Mouse (Mus musculus): Measurements from ENCODE around the gene Gm20388. TPM values are rescaled to one million over a fixed set of nuclear protein-coding genes. Genes with fewer than 3 reads are reported as not detected.

Gm20388 gene
- polyA plus RNA-seq, 1 experiment from 2014 or later, result 1.7 TPM

GRCm38 (mm10) chr8:123823111-123823510 is 3912.5 kb downstream of the Gm20388 start:
- Histone ChIP-seq H3K9me3 (peaks cover 8% of the 10 kb centered on the region; the same call in 1 of the 2 replicates), H3K27me3 (ENCODE audit: insufficient read depth, poor library complexity, severe bottlenecking) (no peaks in the 10 kb centered on the region), H3K27ac (no peak overlapping the region), H3K36me3 (peaks cover 98% of the 10 kb centered on the region), H3K4me1 (replicated peaks) (no peaks in the 10 kb centered on the region), H3K4me3 (no peak overlapping the region)
- no peak for DNase-seq (ENCODE audit: low spot score)
- WGBS, result 97% methylated on average over 10 of the region's 10 CpGs

GRCm38 (mm10) chr8:123823532-123824123 is 3913.0 kb downstream of the Gm20388 start:
- Histone ChIP-seq H3K9me3 (peaks cover 8% of the 10 kb centered on the region; the same call in 1 of the 2 replicates), H3K4me1 (replicated peaks) (no peaks in the 10 kb centered on the region), H3K27me3 (ENCODE audit: insufficient read depth, poor library complexity, severe bottlenecking) (no peaks in the 10 kb centered on the region), H3K27ac (no peak overlapping the region), H3K4me3 (no peak overlapping the region), H3K36me3 (peaks cover 98% of the 10 kb centered on the region)
- WGBS, result 95% methylated on average over 18 of the region's 18 CpGs
- DNase-seq (ENCODE audit: low spot score), result no peak

DNA sequence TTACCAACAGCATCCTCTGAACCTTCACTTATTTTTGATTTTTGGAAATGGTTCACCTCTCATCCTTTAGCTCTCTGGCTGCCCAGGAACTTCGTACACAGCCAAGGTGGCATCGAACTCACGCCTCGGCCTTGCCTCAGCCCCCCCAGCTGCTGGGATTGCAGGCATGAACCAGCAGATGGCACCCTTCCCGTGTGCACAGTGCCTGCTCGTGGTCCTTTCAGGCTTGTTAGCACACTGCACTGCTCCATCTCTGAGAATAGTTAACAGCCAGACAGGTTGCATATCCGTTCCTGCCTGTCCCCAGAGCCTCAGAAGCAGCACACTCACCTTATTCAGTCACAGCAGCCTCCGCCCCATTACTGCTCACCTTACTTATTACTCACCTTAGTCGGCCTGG is 3915.4 kb downstream of the Gm20388 start:
- H3K36me3 ChIP-seq, result peaks cover 98% of the 10 kb centered on the region
- WGBS, result 72% methylated on average over 9 of the region's 9 CpGs
- DNase-seq (ENCODE audit: low spot score), result peak; percentile 32

DNA sequence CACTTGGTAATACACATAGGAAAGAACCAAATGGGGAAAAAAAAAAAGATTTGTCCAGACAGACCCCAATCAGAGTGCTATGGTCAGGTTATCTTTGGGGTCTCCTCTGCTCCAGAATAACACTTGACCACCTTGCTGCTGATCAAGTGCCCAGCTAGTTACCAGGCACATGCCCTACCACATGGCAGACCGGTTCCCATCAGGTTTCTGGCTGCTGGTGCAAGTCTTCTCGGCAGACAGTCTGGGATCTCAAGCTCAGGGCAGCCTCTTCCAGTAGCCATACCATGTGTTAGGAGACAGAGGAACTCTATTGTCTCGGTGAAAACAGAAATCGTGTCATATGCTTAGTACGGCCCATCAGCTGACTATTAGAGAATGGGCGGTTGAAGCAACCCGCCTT is 3916.1 kb downstream of the Gm20388 start:
- H3K9me3 ChIP-seq, result peaks cover 8% of the 10 kb centered on the region; the same call in 1 of the 2 replicates
- 92% methylated on average over 7 of the region's 7 CpGs for WGBS
- H3K4me1 ChIP-seq (replicated peaks), result no peaks in the 10 kb centered on the region
- DNase-seq (ENCODE audit: low spot score), result no peak
- H3K27me3 ChIP-seq (ENCODE audit: insufficient read depth, poor library complexity, severe bottlenecking), result no peaks in the 10 kb centered on the region
- H3K27ac ChIP-seq, result no peak overlapping the region
- H3K4me3 ChIP-seq, result no peak overlapping the region
- peaks cover 100% of the 10 kb centered on the region for H3K36me3 ChIP-seq

More for the DNA sequence above, 3915.4 kb downstream of the Gm20388 start:
- H3K4me3 ChIP-seq, result no peak overlapping the region
- no peaks in the 10 kb centered on the region for H3K4me1 ChIP-seq (replicated peaks)
- H3K27ac ChIP-seq, result no peak overlapping the region
- no peaks in the 10 kb centered on the region for H3K27me3 ChIP-seq (ENCODE audit: insufficient read depth, poor library complexity, severe bottlenecking)
- peaks cover 8% of the 10 kb centered on the region; the same call in 1 of the 2 replicates for H3K9me3 ChIP-seq

DNA sequence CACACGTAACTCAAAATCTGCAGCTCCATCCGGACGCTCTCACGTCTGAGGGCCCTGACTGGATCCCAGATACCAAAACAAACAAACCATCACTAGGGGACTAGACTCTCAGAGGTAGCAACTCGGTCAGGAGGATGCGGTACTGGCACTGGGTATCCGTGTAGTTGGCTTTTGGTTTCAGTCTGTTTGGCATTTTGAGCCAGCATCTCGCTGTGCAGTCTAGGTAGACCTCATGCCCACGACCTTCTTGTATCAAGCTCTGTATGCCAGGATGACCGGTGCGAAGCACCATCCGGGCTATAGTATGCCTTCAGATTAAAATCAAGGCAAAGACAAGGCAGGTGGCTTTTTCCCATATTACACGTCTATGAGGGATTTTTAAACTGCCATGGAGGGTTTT is 3916.9 kb downstream of the Gm20388 start:
- no peaks in the 10 kb centered on the region for H3K4me1 ChIP-seq (replicated peaks)
- no peak for DNase-seq (ENCODE audit: low spot score)
- H3K9me3 ChIP-seq, result peaks cover 7% of the 10 kb centered on the region; the same call in 1 of the 2 replicates
- no peaks in the 10 kb centered on the region for H3K27me3 ChIP-seq (ENCODE audit: insufficient read depth, poor library complexity, severe bottlenecking)
- H3K27ac ChIP-seq, result no peak overlapping the region
- 93% methylated on average over 13 of the region's 13 CpGs for WGBS
- no peak overlapping the region for H3K4me3 ChIP-seq
- H3K36me3 ChIP-seq, result peaks cover 100% of the 10 kb centered on the region

DNA sequence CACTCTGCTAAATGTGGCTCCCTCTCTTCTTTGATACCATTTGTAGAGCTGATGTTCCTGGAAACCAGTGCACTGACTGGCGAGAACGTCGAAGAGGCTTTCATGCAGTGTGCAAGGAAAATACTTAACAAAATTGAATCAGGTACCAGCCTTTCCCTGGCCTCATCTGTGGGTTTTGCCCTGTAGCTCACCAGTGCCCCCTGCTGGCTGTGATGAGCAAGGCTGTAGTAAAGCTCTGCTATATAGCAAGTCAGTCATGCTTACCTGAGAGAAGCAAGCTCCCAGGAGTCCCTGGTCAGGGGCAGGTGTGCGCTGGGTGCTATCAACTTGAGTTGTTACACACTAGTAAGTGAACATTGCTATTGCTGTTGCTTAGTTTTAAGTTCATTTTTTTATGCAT is 3922.1 kb downstream of the Gm20388 start:
- peaks cover 99% of the 10 kb centered on the region for H3K36me3 ChIP-seq
- H3K4me1 ChIP-seq (replicated peaks), result no peaks in the 10 kb centered on the region
- no peak overlapping the region for H3K27ac ChIP-seq
- H3K4me3 ChIP-seq, result no peak overlapping the region
- H3K27me3 ChIP-seq (ENCODE audit: insufficient read depth, poor library complexity, severe bottlenecking), result no peaks in the 10 kb centered on the region
- 95% methylated on average over 4 of the region's 4 CpGs for WGBS
- peak; percentile 31 for DNase-seq (ENCODE audit: low spot score)
- H3K9me3 ChIP-seq, result no peaks in the 10 kb centered on the region

DNA sequence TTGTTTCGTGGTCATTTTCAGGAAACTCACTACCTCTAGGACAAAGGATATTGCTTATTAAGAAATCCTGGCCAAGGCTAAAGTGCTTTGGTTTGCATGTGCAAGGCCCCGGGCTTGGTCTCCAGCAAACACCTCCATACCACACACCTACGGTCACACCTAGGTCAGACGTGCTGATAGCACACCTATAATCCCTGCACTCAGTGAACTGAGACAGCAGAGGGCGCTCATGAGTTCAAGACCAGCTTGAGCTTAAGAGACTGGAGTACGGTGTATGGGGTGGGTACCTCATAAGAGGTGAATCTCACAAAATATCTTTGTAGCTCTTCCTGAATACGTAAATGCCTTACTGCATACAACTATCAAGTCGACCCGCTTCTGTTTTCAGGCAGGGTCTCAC is 3924.8 kb downstream of the Gm20388 start:
- WGBS, result 64% methylated on average over 9 of the region's 9 CpGs
- H3K36me3 ChIP-seq, result peaks cover 91% of the 10 kb centered on the region
- peak; percentile 48 for DNase-seq (ENCODE audit: low spot score)
- no peak overlapping the region for H3K27ac ChIP-seq
- no peaks in the 10 kb centered on the region for H3K4me1 ChIP-seq (replicated peaks)
- no peak overlapping the region for H3K4me3 ChIP-seq
- H3K9me3 ChIP-seq, result no peaks in the 10 kb centered on the region
- no peaks in the 10 kb centered on the region for H3K27me3 ChIP-seq (ENCODE audit: insufficient read depth, poor library complexity, severe bottlenecking)

GRCm38 (mm10) chr8:123836354-123836753 is 3925.7 kb downstream of the Gm20388 start:
- no peaks in the 10 kb centered on the region for H3K4me1 ChIP-seq (replicated peaks)
- H3K4me3 ChIP-seq, result no peak overlapping the region
- 91% methylated on average over 6 of the region's 6 CpGs for WGBS
- peaks cover 86% of the 10 kb centered on the region for H3K36me3 ChIP-seq
- H3K9me3 ChIP-seq, result no peaks in the 10 kb centered on the region
- no peak for DNase-seq (ENCODE audit: low spot score)
- H3K27ac ChIP-seq, result no peak overlapping the region
- H3K27me3 ChIP-seq (ENCODE audit: insufficient read depth, poor library complexity, severe bottlenecking), result no peaks in the 10 kb centered on the region

- no peaks in the 10 kb centered on the region for H3K4me1 ChIP-seq (replicated peaks)
- no peak overlapping the region for H3K4me3 ChIP-seq
- no peak overlapping the region for H3K27ac ChIP-seq
- no peaks in the 10 kb centered on the region for H3K27me3 ChIP-seq (ENCODE audit: insufficient read depth, poor library complexity, severe bottlenecking)
- no peaks in the 10 kb centered on the region for H3K9me3 ChIP-seq
- peaks cover 82% of the 10 kb centered on the region for H3K36me3 ChIP-seq
- WGBS, result 75% methylated on average over 9 of the region's 9 CpGs
- DNase-seq (ENCODE audit: low spot score), result no peak
Observed at GRCm38 (mm10) chr8:123838496-123838895, 3927.9 kb downstream of the Gm20388 start.

DNA sequence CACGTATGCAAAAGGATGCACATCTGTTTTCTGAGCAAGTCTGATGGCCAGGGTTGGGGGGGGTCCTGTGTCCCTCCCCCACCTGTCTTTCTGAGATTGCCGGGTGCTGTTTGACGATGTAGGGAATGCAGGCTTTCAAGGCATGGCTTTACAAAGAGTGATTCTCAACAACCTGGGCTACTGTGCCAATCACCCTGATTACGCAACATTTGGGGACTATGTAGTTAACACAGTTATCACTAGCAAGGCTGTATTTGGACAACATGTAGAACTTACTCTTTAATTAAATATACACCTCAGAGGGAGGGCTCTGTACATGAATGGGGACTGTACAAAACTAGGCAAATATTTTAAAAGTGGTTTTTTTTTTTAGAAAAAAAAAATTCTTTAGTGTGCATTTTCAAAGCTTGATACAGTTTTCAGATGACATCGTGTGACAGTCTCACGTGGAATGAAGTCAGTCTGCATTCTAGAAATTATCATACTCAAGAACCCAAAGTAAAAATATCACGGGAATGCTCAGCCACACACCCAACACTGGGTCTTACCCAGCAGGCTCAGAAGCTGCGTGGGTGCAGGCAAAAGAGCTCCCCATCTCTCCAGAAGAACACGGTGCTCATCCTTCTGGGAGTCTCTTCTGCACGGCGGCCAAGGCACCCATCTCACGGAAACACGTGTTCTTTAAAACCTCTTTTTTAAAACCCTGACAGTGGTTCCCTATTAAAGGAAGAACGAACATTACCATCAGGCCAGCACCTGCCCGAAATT is 3930.1 kb downstream of the Gm20388 start:
- no peak for DNase-seq (ENCODE audit: low spot score)
- no peaks in the 10 kb centered on the region for H3K27me3 ChIP-seq (ENCODE audit: insufficient read depth, poor library complexity, severe bottlenecking)
- no peaks in the 10 kb centered on the region for H3K9me3 ChIP-seq
- H3K36me3 ChIP-seq, result peaks cover 71% of the 10 kb centered on the region
- no peak overlapping the region for H3K27ac ChIP-seq
- H3K4me1 ChIP-seq (replicated peaks), result no peaks in the 10 kb centered on the region; the same call in 1 of the 2 replicates
- 92% methylated on average over 15 of the region's 15 CpGs for WGBS
- H3K4me3 ChIP-seq, result no peak overlapping the region

GRCm38 (mm10) chr8:123842086-123842485 is 3931.4 kb downstream of the Gm20388 start:
- 89% methylated on average over 12 of the region's 12 CpGs for WGBS
- Histone ChIP-seq H3K9me3 (no peaks in the 10 kb centered on the region), H3K4me1 (replicated peaks) (peaks cover 7% of the 10 kb centered on the region; the same call in 1 of the 2 replicates), H3K27me3 (ENCODE audit: insufficient read depth, poor library complexity, severe bottlenecking) (no peaks in the 10 kb centered on the region), H3K4me3 (no peak overlapping the region), H3K36me3 (peaks cover 59% of the 10 kb centered on the region), H3K27ac (no peak overlapping the region)
- no peak for DNase-seq (ENCODE audit: low spot score)

DNA sequence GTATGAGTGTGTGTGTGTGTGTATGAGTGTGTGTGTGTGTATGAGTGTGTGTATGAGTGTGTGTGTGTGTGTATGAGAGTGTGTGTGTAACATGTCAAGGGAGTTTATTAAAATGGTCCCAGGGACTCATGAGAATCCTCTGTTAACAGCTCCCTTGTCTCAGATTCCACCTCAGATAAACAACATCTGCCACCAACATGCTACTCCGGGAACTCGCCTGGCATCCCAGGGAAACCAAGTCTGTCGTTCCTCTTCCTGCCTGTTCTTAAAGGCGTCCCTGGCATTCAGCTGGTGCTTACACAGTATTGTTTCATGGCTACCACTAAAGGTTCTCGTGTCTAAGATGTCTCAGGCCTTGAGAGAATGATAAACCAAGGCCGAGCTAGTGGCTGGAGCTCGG is 3933.7 kb downstream of the Gm20388 start:
- H3K27ac ChIP-seq, result no peak overlapping the region
- no peaks in the 10 kb centered on the region for H3K9me3 ChIP-seq
- H3K4me1 ChIP-seq (replicated peaks), result peaks cover 18% of the 10 kb centered on the region; the same call in 1 of the 2 replicates
- peaks cover 38% of the 10 kb centered on the region for H3K36me3 ChIP-seq
- DNase-seq (ENCODE audit: low spot score), result no peak
- 78% methylated on average over 7 of the region's 7 CpGs for WGBS
- H3K27me3 ChIP-seq (ENCODE audit: insufficient read depth, poor library complexity, severe bottlenecking), result no peaks in the 10 kb centered on the region
- H3K4me3 ChIP-seq, result no peak overlapping the region

DNA sequence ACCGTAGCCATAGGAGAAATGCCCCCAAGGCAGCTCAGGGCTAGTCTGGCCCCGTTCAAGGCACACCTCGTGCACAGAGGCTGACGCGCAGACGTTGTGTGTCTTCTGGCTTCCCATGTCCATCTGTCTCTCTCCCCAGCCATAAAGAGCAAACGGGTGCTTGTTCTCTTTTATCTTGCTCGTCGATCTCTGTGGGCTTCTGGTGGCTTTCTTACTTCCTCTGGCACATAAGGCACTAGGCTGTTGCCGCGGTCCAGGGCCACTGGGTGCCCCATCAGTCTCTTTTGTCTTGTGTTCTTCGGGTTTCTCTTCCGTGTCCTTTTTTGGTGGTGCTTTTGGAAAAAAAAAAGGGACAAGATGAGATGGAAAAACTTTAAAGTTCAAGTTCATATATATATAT is 3934.5 kb downstream of the Gm20388 start:
- Histone ChIP-seq H3K4me1 (replicated peaks) (peaks cover 18% of the 10 kb centered on the region; the same call in 1 of the 2 replicates), H3K27me3 (ENCODE audit: insufficient read depth, poor library complexity, severe bottlenecking) (no peaks in the 10 kb centered on the region), H3K27ac (peak overlapping the region; percentile 35; the same call in 1 of the 2 replicates), H3K9me3 (no peaks in the 10 kb centered on the region), H3K4me3 (no peak overlapping the region), H3K36me3 (peaks cover 34% of the 10 kb centered on the region)
- no peak for DNase-seq (ENCODE audit: low spot score)
- WGBS, result 95% methylated on average over 13 of the region's 13 CpGs

Data from hindbrain, embryonic 10.5 days (tissue).